Mouse (Mus musculus): ENCODE results near the gene Zap70.
A peak's percentile ranks its signal among the peaks of the same experiment; 100 is the strongest.
"Not testable (repeated sequence)": the region's sequence is repeated elsewhere in the genome, so short reads cannot be mapped to it uniquely, and the experiment has no call there.

Gene Zap70

GRCm38 (mm10) chr1:36780793-36781192, 19.2 kb downstream of the Zap70 start:
- no peak for DNase-seq

DNA sequence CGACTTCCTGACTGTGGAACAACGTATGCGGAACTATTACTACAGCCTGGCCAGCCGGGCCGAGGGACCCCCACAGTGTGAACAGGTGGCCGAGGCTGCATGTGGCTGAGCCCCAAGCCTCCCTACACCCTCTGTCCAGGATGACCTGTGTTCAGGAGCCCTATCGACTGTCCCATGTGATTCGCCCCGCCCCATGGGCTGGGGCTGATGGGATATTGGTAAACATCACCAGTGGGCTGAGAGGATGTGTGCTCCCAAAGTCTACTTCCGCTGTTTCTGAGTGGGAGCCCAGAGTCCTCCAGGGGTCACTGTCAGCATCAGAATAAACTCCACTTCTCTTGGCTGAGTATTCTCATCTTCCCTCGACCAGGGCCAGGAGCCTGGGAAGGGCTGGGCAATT, 20.9 kb downstream of the Zap70 start:
- DNase-seq, result no peak

- DNase-seq, result peak; percentile 61
Measured at GRCm38 (mm10) chr1:36784365-36785134, 23.0 kb downstream of the Zap70 start.

DNA sequence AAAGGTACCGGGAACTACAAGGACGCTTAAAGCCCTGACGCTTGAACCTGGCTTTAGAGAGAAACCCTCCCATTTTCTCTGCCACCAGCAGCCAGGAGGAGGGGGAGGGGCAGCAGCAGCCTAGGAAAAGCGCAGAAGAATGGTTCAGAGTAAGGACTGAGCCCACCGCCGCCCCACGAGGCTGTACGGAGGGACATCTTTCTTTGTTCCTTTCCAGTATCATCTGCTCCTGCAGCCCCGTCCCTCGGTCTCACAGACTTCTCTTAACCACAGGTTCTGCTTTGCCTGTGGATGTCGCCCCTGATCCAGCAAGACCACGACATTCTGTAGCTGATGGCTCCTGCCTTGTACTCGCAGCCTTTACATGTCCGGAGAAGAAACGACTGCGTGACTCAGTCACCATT, 23.6 kb downstream of the Zap70 start:
- DNase-seq, result no peak

DNA sequence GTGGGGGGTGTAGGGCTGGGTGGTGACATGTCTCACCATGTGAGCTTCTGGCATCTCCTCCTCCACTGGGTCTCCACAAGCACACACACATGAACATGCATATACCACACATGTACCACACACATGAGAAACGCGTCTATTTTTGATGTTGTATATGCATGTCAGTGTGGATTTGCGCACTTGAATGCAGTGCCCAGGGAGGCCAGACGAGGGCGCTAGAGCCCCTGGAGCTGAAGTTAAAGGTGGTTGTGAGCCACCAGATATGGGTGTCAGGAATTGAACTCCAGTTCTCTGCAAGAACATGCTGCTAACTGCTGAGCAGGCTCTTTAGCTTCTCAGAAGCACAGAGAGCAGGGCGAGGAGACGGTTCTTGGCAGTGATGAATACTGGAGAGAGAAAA, 24.8 kb downstream of the Zap70 start:
- DNase-seq, result no peak

DNA sequence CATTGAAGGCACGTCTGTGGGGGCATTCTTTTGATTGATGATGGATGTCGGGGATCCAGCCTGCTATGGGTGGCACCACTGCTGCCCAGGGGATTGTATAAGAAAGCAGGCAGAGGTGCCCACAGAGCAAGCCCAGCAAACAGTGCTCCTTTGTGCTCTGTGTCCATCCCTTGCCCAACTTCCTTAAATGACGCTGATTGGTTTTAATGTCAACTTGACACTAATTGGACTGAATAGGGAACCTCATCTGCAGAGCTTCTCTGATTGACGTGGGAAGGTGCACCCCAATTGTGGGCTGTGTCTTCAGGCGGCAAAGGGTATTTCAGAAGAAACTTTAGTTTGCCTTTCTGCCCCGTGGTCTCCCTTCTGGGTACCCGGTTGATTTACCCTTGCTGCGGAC, 27.8 kb downstream of the Zap70 start:
- DNase-seq, result no peak

DNA sequence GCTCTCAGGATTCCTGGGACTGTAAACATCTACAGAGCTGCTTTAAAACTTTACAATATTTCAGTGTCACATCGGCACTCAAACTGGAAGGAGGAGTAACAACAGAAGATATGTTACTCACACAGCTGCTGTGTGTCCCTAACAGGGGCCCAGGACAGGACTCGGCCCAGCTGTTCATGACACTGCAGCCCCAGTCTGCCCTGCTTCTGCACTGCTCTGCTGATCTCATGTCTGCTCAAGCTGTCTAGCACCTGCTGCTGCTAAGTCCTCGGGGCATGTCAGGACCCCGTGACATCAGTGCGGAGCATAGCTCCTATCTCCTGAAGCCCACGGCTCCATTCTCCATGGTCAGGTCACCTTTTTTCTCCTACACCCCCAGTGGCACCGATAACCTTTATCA, 35.1 kb downstream of the Zap70 start:
- no peak for DNase-seq

GRCm38 (mm10) chr1:36797481-36797880, 35.9 kb downstream of the Zap70 start:
- DNase-seq, result peak; percentile 76

- DNase-seq, result no peak
Measured at GRCm38 (mm10) chr1:36800379-36801011, 38.9 kb downstream of the Zap70 start.

GRCm38 (mm10) chr1:36804259-36804658, 42.7 kb downstream of the Zap70 start:
- DNase-seq, result no peak

GRCm38 (mm10) chr1:36804833-36805232, 43.2 kb downstream of the Zap70 start:
- DNase-seq, result no peak

DNA sequence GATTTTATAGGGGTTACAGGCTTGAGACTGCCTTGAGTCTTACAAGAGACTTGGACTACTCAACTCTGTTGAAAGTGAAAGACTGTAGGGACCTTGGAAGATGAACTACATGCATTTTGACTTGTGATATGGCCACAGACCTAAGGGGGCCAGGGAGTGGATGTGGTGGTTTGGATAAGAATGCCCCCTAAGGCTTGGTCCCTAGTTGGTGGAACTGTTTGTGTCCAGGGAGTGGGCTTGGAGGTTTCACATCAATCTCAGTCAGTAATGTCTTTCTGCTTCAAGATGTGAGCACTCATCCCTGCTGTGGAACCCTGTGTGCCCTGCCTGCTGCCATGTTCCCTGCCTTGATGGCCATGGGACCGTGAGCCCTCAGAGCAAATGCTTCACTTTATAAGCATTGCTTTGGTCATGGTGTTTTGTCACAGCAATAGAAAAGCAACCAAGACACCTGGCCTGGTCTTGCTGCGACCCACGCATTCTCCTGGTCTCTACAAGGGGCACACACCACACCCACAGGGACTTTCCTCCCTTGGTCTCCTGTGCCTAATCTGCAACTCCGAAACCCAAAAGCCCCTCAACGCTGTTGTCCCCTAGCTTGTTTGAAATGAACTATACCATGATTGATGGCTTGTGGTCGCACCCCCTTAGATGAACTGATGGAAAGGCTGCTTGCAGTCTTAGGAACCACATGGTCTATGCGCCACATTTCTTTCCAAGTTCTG, 44.7 kb downstream of the Zap70 start:
- DNase-seq, result no peak

GRCm38 (mm10) chr1:36807086-36807485, 45.5 kb downstream of the Zap70 start:
- DNase-seq, result no peak

- DNase-seq, result peak; percentile 80
Measured at GRCm38 (mm10) chr1:36807782-36808565, 46.4 kb downstream of the Zap70 start.

GRCm38 (mm10) chr1:36811806-36812205, 50.2 kb downstream of the Zap70 start:
- no peak for DNase-seq

DNA sequence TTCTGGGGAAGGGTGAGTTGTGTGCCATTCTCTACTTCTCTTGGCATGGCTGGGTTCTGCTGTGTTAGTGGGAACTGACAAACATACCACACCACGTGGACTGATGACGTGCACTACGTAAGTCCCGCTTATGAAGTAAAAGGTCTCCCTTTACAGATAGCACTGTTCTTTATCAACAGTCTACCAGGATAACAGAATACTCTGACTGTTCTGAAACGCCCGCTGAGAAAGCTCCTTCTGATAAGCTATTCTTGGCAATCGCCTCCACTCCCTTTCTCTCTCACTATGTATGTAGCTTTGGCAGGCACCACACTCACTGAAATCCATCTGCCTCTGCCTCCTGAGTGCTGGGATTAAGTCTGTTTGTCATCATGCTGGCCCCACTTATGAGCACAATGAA, 51.8 kb downstream of the Zap70 start:
- DNase-seq, result peak; percentile 90

DNA sequence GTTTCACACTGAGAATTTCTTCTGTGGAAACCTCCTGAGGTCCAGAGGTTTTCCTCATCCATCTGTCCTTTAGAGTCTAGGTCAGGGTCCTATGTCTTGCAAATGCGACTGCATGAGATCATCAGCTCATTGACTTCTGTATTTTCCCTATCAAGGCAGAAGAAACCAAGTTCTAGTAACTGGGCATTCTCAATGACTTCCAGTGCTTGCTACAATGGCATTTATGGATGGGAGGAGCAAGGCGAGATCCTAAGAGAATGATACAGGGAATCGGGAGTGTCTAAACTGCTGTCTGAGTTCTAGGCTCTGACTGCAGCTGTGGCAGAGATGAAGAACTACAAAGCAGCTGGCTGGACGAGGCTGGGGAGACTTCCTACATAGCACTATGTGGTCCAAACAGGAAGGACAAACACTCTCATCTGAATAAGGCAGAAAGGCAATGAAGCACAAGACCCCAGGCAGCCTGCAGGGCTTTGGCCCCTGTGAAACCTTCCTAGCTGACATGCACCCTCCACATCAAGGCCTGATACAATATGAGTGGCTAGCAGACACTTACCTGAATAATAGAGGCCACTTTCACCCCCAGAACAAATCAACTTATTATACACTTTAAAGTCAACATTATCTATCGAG, 52.8 kb downstream of the Zap70 start:
- DNase-seq, result no peak

DNA sequence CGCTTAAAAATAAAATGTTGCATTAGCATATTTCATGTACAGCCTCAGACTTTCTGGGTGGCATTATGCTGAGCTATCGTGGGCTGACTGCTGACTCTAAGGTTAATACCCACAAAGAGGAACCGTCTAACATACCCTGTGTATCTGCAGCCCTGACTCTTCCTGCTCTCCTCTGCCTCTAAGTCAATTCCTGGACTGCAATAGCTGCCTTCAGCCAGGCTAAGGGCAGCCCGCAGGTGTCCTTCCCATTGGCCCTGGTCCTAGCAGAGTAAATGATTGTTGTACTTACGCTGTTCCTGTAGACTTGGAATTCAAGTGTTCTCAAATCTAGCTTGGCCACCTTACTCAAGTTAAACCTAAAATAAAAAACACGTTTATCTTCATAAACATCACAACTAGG, 53.6 kb downstream of the Zap70 start:
- no peak for DNase-seq

- not testable (repeated sequence) for DNase-seq
Measured at GRCm38 (mm10) chr1:36821918-36822317, 60.3 kb downstream of the Zap70 start.

GRCm38 (mm10) chr1:36824356-36824755, 62.8 kb downstream of the Zap70 start:
- DNase-seq, result no peak

DNA sequence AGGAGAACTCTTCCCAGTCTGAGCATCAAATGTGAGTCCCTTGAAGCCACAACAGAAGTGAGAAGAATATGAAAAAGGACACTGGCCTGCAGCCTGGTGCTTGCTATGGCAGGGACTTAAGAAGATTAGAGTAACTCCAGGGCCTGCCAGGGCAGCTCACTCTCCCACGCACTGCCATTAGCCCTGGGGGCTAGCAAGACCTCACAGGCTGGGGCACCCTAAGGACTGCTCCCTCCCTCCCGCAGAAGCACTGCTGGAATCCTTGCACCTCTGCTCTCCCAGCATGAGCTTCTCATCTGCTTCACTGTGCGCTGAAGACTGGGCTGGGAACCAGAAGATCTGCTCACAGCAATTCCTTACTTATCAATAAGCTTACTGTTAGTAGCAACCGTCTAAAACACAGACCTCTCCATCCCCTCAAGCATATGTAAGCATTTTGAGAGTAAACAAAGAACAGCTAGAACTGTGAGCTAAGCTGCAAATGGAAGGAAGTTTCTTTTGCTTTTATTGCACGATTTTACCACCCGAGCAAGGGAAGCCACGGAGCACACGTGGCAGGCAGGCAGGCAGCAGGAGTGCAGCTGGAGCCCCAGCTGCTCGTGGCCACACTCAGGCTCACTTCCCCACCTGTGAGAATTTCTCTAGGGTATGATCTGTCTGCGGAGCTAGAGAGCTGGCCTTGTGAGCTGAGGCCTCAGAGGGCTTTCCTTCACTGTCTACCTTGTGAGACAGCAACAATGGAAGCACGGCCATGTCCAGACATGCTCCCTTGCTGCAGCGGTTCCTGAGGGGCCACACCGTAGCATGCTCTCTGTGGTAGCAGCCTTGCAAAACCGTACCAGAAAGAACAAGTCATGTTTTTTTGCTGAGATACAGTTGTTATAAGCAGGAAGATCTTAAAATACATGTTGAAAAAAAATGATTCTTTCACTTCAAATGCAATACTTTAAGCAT, 69.6 kb downstream of the Zap70 start:
- no peak for DNase-seq
